Mouse (Mus musculus) lung, embryonic 14.5 days (tissue): Measurements from ENCODE around the gene Rad9a. TPM values are rescaled to one million over a fixed set of nuclear protein-coding genes. Genes with fewer than 3 reads are reported as not detected.

Experiments used
- ATAC-seq: fragments of 200-750 bp; cut with Nextera tagmentation; 2 replicates; pipeline ENCODE4 v1.8.0; 2017; ENCODE audit warnings: mild to moderate bottlenecking, moderate TSS enrichment, moderate library complexity; ENCODE audit not compliant: insufficient read depth
- DNase-seq: peaks from one replicate; pipeline ENCODE4 v3.0.0-alpha.2; 2015
- H3K27ac ChIP-seq: fragments of 300-500 bp; sonication (generic); 2 replicates; pipeline ENCODE4 v1.5.1; 2014; ENCODE audit warnings: low read depth, mild to moderate bottlenecking, moderate library complexity
- H3K27me3 ChIP-seq: fragments of 300-500 bp; sonication (generic); 2 replicates; pipeline ENCODE4 v1.6.1; 2014; ENCODE audit warnings: low read length, control low read depth; ENCODE audit not compliant: insufficient read depth
- H3K36me3 ChIP-seq: fragments of 300-500 bp; sonication (generic); 2 replicates; pipeline ENCODE4 v1.6.1; 2014; ENCODE audit warnings: control low read depth; ENCODE audit not compliant: insufficient read depth
- H3K4me1 ChIP-seq: fragments of 300-500 bp; sonication (generic); 2 replicates; pipeline ENCODE4 v1.6.1; 2014; ENCODE audit warnings: antibody characterized with exemption, control low read depth; ENCODE audit not compliant: insufficient read depth
- H3K4me2 ChIP-seq: fragments of 300-500 bp; sonication (generic); 2 replicates; pipeline ENCODE4 v1.6.1; 2014; ENCODE audit warnings: mild to moderate bottlenecking
- H3K4me3 ChIP-seq: fragments of 300-500 bp; sonication (generic); 2 replicates; pipeline ENCODE4 v1.5.1; 2014; ENCODE audit warnings: low read depth, low read length
- H3K9ac ChIP-seq: fragments of 300-500 bp; sonication (generic); 2 replicates; pipeline ENCODE4 v1.6.1; 2014
- H3K9me3 ChIP-seq: fragments of 300-500 bp; sonication (generic); 2 replicates; pipeline ENCODE4 v1.6.1; 2016; ENCODE audit warnings: low read depth, low read length, control low read depth
- CTCF ChIP-seq: IDR thresholded peaks from 2 replicates; pipeline ENCODE4 v1.5.1; 2016; ENCODE audit warnings: antibody characterized with exemption, low read depth
- WGBS: fragments of 180-500 bp; shearing (Covaris S2); extraction: QIAGEN DNeasy Blood & Tissue Kit; methylation state at CpG from one replicate; pipeline ENCODE4 v1.1.7; 2014; 5-methylcytosine and 5-hydroxymethylcytosine counted together
- polyA plus RNA-seq: library from polyadenylated mRNA; unstranded; fragments of >200 nt; fragmentation: Nextera tagmentation; extraction: Ambion mirVana; gene quantifications from 2 replicates; pipeline ENCODE4 v1.2.1, GENCODE M21; 2014

The Rad9a gene
- polyA plus RNA-seq, 1 experiment from 2014 or later, result 47.4 TPM

- Histone ChIP-seq H3K36me3 (no peaks in the 10 kb centered on the region), H3K4me3 (no peak overlapping the region), H3K9me3 (no peaks in the 10 kb centered on the region), H3K4me2 (no peak overlapping the region), H3K27me3 (no peaks in the 10 kb centered on the region; the same call in 1 of the 2 replicates), H3K27ac (no peak overlapping the region), H3K9ac (no peak overlapping the region), H3K4me1 (peaks cover 4% of the 10 kb centered on the region; the same call in 1 of the 2 replicates)
- ATAC-seq, result peak; percentile 52; the same call in 1 of the 2 replicates
- peak; percentile 98 for TF ChIP-seq CTCF
- DNase-seq, result peak; percentile 94
- WGBS, result 11% methylated on average over 8 of the region's 8 CpGs
Measured at GRCm38 (mm10) chr19:4227894-4228678, 26.6 kb upstream of the Rad9a start.

GRCm38 (mm10) chr19:4227446-4227845 is 26.0 kb upstream of the Rad9a start:
- H3K36me3 ChIP-seq, result no peaks in the 10 kb centered on the region
- ATAC-seq (no peak), DNase-seq (no peak)
- H3K4me2 ChIP-seq, result no peak overlapping the region
- H3K27ac ChIP-seq, result no peak overlapping the region
- H3K27me3 ChIP-seq, result no peaks in the 10 kb centered on the region; the same call in 1 of the 2 replicates
- no peak overlapping the region for H3K9ac ChIP-seq
- WGBS, result 49% methylated on average over 5 of the region's 5 CpGs
- TF ChIP-seq CTCF, result no peak
- no peaks in the 10 kb centered on the region for H3K9me3 ChIP-seq
- no peak overlapping the region for H3K4me3 ChIP-seq
- peaks cover 4% of the 10 kb centered on the region; the same call in 1 of the 2 replicates for H3K4me1 ChIP-seq

- TF ChIP-seq CTCF, result no peak
- no peak overlapping the region for H3K9ac ChIP-seq
- no peaks in the 10 kb centered on the region for H3K36me3 ChIP-seq
- no peak overlapping the region for H3K4me3 ChIP-seq
- DNase-seq (no peak), ATAC-seq (no peak)
- H3K27me3 ChIP-seq, result no peaks in the 10 kb centered on the region; the same call in 1 of the 2 replicates
- WGBS, result 82% methylated on average over 7 of the region's 7 CpGs
- H3K9me3 ChIP-seq, result no peaks in the 10 kb centered on the region
- H3K4me1 ChIP-seq, result peaks cover 9% of the 10 kb centered on the region; the same call in 1 of the 2 replicates
- no peak overlapping the region for H3K4me2 ChIP-seq
- H3K27ac ChIP-seq, result no peak overlapping the region
Measured at GRCm38 (mm10) chr19:4226779-4227178, 25.3 kb upstream of the Rad9a start.

- Histone ChIP-seq H3K27ac (no peak overlapping the region; the same call in 1 of the 2 replicates), H3K9ac (no peak overlapping the region; the same call in 1 of the 2 replicates), H3K36me3 (no peaks in the 10 kb centered on the region), H3K4me2 (0 out of 2 replicates have a peak overlapping the region, but pooled peaks have one; percentile 2), H3K4me1 (peaks cover 32% of the 10 kb centered on the region), H3K4me3 (no peak overlapping the region), H3K9me3 (no peaks in the 10 kb centered on the region), H3K27me3 (no peaks in the 10 kb centered on the region)
- 59% methylated on average over 11 of the region's 11 CpGs for WGBS
- TF ChIP-seq CTCF, result no peak
- DNase-seq (peak; percentile 64), ATAC-seq (no peak)
Measured at GRCm38 (mm10) chr19:4222165-4222564, 20.7 kb upstream of the Rad9a start.

GRCm38 (mm10) chr19:4220957-4221743 is 19.7 kb upstream of the Rad9a start:
- Histone ChIP-seq H3K27ac (peak overlapping the region; percentile 44; the same call in 1 of the 2 replicates), H3K27me3 (no peaks in the 10 kb centered on the region), H3K4me3 (no peak overlapping the region), H3K4me2 (peak overlapping the region; percentile 33), H3K36me3 (no peaks in the 10 kb centered on the region), H3K9me3 (no peaks in the 10 kb centered on the region), H3K4me1 (peaks cover 40% of the 10 kb centered on the region), H3K9ac (peak overlapping the region; percentile 0; the same call in 1 of the 2 replicates)
- ATAC-seq (peak; percentile 63), DNase-seq (peak; percentile 64)
- 24% methylated on average over 14 of the region's 14 CpGs for WGBS
- TF ChIP-seq CTCF, result no peak

- 34% methylated on average over 4 of the region's 4 CpGs for WGBS
- H3K27ac ChIP-seq, result peak overlapping the region; percentile 44; the same call in 1 of the 2 replicates
- H3K27me3 ChIP-seq, result no peaks in the 10 kb centered on the region
- TF ChIP-seq CTCF, result no peak
- ATAC-seq (no peak), DNase-seq (peak; percentile 15)
- no peaks in the 10 kb centered on the region for H3K9me3 ChIP-seq
- no peaks in the 10 kb centered on the region for H3K36me3 ChIP-seq
- no peak overlapping the region for H3K4me3 ChIP-seq
- 0 out of 2 replicates have a peak overlapping the region, but pooled peaks have one; percentile 31 for H3K9ac ChIP-seq
- H3K4me1 ChIP-seq, result peaks cover 47% of the 10 kb centered on the region
- H3K4me2 ChIP-seq, result peak overlapping the region; percentile 33
Measured at GRCm38 (mm10) chr19:4220416-4220815, 19.0 kb upstream of the Rad9a start.
